Mouse (Mus musculus) hindbrain, embryonic 15.5 days (tissue): ENCODE data around the gene 4930558K02Rik. TPM values are rescaled to one million over a fixed set of nuclear protein-coding genes. Genes with fewer than 3 reads are reported as not detected.

Source experiments
- polyA plus RNA-seq: library from polyadenylated mRNA; unstranded; fragments of >200 nt; fragmentation: Nextera tagmentation; extraction: Ambion mirVana; gene quantifications from 2 replicates; pipeline ENCODE4 v1.2.1, GENCODE M21; 2015

4930558K02Rik gene
- polyA plus RNA-seq, 1 experiment from 2014 or later, result 0.25 TPM

Other genes starting within 250 kb of the 4930558K02Rik start
- 0.30 and 0.31 TPM in 2 replicates for gene Fasl, start 191.1 kb downstream of the 4930558K02Rik start, polyA plus RNA-seq
- 15.1 and 19.5 TPM in 2 replicates for gene Suco, start 103.0 kb downstream of the 4930558K02Rik start, polyA plus RNA-seq
- gene Pigc, start 10.4 kb downstream of the 4930558K02Rik start, polyA plus RNA-seq, result 35.4 and 36.6 TPM in 2 replicates